Mouse (Mus musculus) hindlimb bud, embryonic 11.5 days (tissue): ENCODE measurements around the gene Slc7a6.

Experiments used
- DNase-seq: peaks from one replicate; pipeline ENCODE4 v3.0.0-alpha.2; 2012; ENCODE audit warnings: low read depth, low spot score; ENCODE audit errors: extremely low spot score

Gene Slc7a6

DNA sequence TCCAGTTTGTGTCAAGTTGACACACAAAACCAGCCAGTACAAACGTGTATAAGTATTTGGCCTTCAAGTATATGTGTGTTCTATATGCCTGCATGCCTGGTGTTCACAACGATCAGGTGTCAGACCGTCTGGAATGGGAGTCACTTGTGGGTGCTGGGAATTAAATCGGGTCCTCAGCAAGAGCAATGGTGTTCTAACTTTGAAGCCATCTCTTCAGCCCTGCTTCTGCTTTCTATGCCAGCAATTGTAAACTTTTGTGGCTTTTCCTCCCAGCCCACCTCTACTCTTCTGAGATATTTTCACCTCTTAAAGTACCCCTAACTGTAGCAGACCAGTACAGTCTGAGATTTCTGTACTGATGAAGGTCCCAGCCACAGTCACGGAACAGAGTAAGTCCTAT is 28.5 kb upstream of the Slc7a6 start:
- no peak for DNase-seq

DNA sequence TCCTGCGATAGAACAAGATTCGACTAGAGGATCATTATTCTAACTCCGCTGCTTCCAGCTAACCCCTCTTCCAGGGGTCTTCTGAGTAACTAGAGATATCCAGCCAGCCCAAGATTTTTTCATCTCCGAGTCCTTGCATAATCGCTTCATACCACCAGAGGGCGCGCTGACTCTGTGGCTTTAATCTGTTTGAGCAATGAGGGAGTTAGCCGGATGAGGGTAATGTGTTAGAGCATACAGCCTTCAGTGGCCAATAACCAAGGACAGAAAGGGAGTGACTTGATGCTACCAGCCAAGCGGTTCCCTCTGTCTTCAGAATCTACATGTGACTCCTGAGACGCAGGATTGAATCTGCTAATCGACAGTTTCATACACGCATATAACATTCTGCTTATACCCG is 27.9 kb upstream of the Slc7a6 start:
- DNase-seq: no peak

DNA sequence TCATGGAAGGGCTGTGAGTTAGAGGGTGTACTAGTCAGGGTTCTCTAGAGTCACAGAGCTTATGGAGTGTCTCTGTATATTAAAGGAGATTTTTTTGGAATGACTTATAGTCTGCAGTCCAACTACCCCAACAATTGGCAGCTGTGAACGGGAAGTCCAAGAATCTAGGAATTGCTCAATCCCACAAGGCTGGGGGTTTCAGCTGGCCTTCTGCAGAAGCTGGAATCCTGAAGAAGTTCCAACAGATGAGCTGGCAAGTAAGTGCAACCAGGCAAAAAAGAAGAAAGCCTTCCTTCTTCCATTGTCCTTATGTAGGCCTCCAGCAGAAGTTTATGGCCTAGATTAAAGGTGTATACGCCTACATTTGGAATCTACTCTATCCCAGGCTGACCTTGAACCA is 23.3 kb upstream of the Slc7a6 start:
- DNase-seq: no peak

DNA sequence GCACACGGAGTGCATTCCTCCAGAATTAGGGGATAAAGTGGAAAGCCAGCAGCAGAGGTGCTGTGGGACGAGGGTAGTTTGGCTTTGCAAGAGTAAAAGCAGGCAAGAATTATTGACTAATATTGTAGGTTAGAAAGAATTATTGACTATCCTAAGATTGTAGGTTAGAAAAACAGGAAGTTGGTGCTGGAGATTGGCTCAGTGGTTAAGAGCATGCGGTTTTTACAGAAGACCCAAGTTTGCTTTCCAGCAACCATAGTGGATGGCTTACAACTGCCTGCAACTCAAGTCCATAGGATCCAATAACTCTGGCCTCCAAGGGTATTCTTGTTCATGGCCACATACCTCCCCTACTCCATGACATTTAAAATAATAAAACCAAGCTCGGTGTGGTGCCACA is 22.6 kb upstream of the Slc7a6 start:
- no peak for DNase-seq

DNA sequence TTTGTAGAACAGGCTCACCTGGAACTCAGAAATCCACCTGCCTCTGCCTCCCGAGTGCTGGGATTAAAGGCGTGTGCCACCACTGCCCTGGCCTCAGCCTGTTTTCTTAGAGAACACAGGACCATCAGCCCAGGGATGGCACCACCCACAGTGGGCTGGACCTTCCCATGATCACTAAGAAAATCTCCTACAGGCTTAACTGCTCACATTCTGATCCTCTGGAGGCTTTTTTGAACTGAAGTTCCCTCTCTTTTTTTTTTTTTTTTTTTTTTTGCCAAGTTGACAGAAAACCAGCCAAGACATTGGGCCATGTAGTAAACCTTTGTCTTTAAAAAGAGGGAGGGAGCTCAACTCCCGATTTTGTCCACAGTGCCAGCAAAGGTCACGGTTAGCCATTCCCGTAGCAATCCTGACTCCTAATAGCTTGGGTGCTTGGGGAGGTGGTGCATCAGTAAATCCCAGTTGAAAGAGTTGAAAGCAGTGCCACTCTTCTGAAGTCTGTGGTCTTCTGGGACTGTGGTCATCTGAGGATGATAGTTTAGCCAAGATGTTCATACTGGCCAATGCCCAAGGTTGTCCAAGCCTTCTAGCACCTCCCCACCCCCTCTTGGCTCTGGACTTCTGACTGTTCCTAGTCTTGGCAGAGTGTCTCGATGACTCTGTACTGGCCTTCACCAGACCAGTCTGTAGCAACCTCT is 20.6 kb upstream of the Slc7a6 start:
- no peak for DNase-seq

DNA sequence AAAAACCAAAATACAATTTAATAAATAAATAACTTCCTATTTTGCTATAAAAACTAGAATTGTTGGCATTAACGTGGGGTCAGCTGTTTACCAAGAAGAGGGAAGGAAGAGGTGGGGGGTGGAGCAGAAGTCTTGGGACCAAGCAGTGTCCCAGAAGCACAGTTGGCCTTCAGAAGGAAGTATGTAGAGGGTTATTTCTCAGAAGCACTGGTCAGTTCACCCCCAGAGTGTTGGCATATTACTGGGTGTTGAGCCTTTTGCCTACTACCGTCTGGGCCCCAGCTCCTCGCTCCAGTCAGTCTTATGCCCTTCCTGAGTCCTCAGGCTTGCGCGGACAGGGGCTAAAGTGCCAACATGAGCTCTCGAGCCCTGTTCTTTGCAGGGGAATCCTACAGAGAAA is 19.6 kb upstream of the Slc7a6 start:
- no peak for DNase-seq

DNA sequence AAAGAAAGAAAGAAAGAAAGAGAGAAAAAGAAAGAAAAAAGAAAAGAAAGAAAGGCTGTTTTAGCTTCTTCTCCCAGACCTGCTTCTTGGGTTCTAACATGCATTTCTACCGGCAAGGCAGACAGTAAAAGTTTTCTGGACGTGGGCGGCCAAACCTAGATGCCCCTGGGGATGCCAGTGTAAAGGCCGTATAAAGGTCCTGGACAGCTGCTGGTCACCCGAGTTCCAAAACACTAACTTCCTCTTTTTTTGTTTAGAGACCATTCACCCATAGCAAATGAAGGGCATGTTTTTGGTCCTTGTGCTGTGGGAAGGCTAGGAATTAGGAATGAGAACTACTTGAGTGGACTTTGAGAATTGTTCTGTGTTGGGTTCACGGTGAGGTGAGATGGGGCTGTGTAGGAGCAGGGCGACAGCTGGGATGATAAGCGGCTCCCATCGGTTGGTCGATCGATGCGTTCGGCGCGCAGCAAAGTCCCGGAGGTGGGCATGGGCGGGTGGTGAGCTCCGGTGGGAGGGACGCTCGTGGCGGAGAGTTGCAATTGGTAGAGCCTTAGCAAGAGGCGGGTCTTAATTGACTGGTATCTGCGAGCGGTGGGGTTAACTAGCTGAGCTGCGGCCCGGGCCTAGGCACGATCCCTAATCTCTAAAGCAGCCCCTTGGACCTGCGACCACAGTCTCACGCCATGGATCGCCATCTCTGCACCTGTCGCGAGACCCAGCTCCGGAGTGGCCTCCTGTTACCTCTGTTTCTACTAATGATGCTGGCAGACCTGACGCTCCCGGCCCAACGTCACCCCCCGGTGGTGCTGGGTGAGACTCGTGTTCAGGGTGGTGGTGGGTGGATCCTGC is 18.6 kb upstream of the Slc7a6 start, which contains the start of gene Pla2g15:
Pla2g15 (plus strand) TSS at position 599 of the 852 bp plus-strand sequence.
- DNase-seq: no peak

DNA sequence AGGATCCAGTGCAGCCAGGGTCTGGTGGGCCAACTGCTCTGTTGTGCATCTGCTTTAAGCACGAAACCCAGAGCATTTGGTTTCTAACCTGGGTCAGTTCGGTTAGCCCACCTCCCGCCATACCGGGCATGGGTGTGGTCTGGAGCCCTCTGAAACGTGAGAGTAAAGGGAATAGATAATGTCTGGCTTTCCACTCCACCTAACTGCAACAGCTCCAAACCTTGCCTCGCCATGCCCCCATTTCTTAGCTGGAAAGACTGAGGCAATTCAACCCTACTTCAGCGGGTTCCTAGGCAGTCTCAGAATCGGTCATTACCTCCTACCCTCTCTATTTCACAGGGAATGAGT is 18.0 kb upstream of the Slc7a6 start:
- DNase-seq: no peak

DNA sequence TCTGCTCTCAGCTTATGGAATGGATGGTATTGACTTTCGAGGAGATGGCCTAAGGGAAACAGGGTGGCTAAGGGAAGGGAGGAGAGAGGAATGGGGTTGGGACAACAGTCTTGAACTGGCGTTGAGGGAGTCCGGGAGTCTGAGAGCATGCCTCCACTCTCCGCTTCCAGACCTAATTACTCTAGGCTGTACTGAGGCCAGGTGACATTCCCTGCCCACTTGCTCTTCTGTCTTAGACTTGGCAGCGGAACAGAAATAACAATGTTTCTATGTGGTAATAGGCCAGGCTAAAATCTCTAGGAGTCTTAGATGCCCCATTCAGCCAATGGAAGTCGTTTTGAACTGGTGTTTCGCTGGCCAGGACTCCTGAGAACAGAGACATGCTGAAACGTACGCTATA is 17.6 kb upstream of the Slc7a6 start:
- DNase-seq: no peak

DNA sequence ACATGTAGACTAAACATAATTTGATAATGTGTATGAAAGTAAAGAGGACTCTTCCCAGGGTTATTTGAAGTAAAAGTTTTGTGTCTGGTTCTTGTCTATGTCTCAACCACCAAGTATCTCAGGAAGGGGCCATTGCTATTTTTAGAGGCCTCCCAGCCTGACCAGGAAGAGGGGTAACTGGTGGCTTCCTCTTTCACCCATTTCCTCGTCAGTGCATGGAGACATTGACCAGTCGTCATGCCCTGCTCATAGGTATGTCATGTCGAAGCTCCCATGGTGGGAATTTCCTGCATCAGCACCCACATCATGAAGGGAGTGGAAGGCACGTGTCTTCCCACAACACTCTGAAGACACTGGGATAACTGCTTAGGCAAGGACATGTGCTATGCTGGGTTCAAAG is 15.8 kb upstream of the Slc7a6 start:
- no peak for DNase-seq

DNA sequence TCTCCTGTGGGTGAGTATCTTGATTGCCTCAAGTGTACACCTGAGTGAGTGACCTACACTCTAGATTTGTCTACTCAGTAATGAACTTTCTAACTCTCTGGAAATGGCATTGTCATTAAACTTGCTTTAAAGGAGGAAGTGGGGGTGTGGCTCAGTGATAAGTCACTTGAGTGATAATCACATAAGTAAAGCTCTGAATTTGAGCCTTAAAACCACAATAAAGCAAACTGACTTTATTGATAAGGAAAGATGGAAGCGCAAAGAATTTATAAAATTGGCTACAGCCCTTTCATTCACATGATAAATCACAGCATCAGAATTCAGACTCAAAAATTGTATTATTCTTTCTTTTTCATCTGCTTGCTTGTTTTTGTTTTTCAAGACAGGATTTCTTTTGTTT is 11.2 kb upstream of the Slc7a6 start:
- no peak for DNase-seq

DNA sequence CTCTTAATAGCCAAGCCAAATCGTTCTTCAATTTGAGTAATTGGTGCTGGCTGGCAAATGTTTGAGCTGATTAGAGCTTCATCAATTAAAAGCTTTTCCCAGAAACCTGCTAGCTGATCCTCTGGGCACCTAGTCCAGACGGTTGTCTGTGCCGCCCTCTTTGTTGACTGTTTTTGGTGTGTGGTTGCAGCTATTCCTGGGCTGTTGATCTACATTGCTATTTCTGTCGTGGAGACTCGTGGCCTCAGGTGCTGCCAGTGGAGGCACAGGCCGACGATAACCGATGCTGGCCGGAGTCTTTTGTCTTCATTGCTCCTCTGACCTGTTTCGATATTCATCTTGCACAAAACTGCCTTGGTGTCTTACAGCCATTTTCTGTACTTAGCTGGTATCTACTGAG is 10.3 kb upstream of the Slc7a6 start:
- DNase-seq: no peak

DNA sequence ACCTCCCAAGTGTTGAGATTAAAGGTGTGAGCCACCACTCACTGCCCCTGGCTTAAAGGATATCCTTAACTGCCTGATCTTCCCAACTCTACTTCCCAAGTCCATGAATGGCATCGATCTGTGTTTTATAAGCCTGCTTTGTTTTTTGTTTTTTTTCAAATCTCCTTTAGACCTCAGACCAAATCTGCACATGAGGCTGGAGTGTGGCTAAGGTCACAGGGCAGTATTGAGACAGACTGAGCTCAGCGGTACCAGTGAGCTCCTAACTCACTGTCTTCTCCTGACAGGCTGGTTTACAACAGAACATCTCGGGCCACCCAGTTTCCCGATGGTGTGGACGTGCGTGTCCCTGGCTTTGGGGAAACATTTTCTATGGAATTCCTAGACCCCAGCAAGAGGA is 8.8 kb upstream of the Slc7a6 start:
- DNase-seq: no peak

DNA sequence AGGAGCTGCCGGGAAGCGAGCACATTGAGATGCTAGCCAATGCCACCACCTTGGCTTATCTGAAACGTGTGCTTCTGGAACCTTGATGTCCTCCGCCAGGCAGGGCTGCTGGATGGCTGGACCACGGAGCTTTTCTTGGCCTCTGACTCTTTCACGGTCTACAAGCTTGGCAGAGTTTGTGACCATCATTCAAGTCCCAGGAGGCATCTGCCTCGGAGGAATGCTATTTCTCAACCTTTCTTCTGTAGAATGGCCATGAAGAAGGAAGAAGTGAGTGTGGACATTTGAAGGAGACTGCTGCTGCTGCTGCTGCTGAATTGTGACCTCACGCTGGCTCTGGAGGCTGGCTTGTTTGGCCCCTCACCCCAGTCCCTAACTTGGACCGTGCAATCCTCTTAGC is 5.4 kb upstream of the Slc7a6 start:
- DNase-seq: no peak

DNA sequence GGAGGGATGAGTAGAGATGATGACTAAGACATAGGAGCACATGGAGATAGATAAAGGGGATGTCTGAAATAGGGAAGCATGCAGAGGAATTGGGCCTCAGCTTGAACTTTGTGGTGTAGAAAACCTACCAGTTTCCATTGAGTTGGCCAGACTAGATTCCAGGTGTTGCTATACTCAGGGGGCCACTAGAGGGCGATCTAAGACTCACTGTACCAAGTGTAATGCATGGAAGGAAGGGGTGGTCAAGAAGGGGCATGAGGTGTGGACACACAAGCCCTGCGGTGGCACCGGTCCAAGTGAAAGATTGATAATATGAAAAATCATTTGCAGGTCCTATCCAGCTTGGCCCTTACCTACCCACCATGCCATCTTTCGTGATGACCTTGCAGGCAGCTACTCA is 3.2 kb upstream of the Slc7a6 start:
- no peak for DNase-seq

DNA sequence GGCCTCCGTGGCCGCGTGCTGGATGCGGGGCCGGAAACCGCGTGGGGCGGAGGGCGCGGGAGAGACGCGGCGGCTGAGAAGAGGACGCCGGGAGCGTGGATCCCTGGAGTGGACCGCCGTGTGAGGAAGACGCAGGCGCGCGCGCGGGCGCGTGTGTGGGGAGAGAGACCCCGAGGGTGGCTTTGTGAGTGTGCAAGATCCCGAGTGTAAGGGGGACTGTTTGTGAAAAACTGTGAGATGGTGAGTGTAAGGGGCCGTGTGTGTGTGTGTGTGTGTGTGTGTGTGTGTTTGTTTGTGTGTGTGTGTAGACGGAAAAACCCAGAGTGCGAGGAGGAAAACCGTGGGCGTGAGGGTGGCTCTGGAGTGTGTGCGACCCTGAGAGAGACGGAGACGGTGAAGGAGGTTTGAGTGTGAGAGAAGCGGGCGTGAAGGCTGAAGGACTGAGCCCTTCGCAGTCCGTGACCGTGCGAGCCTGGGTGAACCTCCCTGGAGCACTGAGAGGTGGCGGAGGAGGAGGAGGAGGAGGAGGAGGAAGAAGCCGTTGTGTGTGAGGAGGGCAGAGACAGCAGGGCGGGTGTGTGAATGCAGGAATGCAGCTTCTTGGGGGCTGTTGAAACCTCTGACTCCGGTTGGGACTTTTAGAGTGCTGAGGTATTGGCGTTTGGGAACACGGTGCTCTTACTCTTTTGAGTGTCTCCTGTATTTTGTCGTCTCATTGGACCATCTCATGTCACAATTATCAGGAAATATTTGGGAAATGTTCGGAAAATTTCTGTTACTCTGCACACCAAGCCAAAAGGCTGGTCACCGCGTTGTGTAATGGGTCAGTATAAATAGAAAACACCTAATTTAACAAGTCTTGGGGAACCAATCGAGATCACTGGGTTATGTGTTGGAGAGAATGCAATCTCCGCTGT is 618 bp downstream of the Slc7a6 start:
- no peak for DNase-seq

DNA sequence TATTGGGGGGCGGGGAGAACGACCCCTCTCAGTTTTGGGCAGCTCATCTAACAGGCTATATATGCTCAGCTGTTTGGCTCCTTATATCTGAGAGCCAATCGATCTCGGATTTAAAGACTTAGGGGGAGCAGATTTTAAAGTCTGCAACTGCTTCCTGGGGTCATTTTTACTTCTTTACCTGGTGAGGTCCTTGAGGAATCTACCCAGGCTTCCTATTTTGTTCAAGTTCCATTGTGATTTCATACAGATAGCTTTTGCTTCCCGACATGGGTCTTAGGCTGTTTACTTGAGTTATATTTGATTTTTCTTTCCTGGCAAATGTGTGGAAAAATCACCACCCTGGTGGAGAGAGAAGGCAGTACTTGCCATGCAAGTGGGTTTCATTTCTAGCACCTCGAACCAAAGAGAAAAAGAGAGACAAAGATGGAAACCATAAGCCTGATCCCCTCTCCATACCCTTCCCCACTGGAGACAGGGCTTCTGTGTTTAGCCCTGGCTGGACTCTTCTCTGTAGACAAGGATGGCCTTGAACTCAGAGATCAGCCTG is 1.4 kb downstream of the Slc7a6 start:
- DNase-seq: no peak

DNA sequence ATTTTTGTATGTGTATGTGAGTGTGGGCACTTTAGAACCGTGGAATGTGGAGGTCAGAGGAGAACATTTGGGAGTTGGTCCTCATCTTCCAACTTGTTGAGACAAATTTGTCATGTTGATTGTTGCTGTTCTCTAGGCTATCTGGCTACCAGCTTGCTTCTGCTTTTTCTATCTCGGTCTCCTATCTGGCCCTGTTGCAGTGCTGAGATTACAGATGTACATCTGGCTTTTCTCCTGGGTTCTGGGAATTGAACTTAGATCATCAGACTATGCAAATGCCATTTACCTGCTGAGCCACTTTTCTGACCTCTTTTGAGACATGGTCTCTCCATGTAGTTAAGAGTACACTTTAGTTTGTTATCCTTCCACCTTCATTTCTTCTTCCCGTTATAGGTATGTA is 4.9 kb downstream of the Slc7a6 start:
- DNase-seq: no peak

DNA sequence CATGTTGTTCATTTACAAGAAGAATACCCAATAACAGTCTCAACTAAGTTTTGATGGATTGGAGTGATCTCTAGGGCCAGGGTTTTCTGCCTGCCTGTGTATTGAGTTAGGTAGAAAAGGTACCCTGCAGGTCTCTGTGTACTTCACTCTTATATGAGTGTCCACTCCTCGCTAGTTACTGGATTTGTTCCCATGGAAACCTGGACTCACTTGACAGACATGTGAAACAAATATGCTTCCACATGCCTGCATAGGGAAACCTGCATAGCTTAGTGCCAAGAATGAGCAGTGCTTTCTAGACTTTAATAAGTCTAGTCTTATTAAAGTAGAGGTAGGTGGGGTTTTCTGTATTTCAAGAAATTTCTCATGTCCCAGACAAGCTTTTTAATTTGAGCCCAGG is 8.2 kb downstream of the Slc7a6 start:
- no peak for DNase-seq

DNA sequence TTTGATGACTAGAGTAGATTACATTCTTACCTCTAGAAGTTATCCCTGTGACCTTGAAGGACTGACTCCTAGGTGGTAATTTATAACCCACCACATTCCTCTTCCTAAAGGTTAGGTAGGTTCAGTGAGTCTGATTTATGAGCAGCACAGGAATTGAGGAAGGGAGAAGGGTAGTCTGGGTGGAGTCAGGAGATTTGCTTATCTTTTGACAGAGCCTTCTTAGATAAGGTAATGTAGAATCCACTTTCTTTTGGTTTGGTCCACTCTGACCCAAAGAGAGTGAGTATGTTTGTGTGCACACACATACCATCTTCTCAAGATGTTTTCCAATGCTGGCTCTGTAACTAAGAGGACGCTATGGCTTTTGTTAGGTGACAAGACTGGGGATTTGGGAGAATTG is 8.9 kb downstream of the Slc7a6 start:
- no peak for DNase-seq

DNA sequence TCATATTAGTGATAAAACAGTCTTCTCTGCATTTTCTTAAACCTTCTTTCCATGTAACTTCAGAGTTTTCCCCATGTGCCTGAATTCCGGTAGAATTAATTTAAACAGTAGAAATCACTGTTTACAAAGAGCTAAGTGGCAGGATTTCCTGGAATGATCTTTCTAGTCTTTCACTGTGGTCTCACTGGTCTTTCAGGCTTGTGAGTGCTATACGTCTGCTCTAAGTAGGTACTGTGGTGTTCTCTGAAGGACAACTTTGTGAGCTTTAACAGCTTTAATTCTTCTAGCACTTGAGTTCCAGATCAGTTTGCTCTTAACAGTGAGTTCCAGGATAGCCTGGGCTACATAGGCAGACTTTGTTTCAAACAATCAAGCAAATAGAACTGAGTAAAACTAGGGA is 9.8 kb downstream of the Slc7a6 start:
- DNase-seq: no peak
